Mouse (Mus musculus): Measurements from ENCODE around the gene Rnf213. TPM values are rescaled to one million over a fixed set of nuclear protein-coding genes. Genes with fewer than 3 reads are reported as not detected.

The Rnf213 gene
- total RNA-seq, 2 experiments from 2014 or later, result 3.1 to 4.1 TPM

- H3K27ac ChIP-seq, result no peak overlapping the region
- TF ChIP-seq CTCF (conservative IDR thresholded peaks at IDR 0.05), result no peak
- H3K4me3 ChIP-seq, result no peak overlapping the region
- no peak for DNase-seq (ENCODE audit: low spot score in 2 of 2)
Observed at GRCm38 (mm10) chr11:119394210-119394609, 1.3 kb downstream of the Rnf213 start.

- no peak for TF ChIP-seq CTCF (conservative IDR thresholded peaks at IDR 0.05)
- DNase-seq (ENCODE audit: low spot score in 2 of 2), result no peak
- H3K27ac ChIP-seq, result no peak overlapping the region
- H3K4me3 ChIP-seq, result no peak overlapping the region
Observed at GRCm38 (mm10) chr11:119395394-119395793, 2.5 kb downstream of the Rnf213 start.

GRCm38 (mm10) chr11:119395931-119396330, 3.0 kb downstream of the Rnf213 start:
- no peak for DNase-seq (ENCODE audit: low spot score in 2 of 2)

GRCm38 (mm10) chr11:119396461-119396860, 3.6 kb downstream of the Rnf213 start:
- DNase-seq (ENCODE audit: low spot score in 2 of 2), result no peak
- no peak overlapping the region for H3K27ac ChIP-seq
- no peak for TF ChIP-seq CTCF (conservative IDR thresholded peaks at IDR 0.05)
- no peak overlapping the region for H3K4me3 ChIP-seq

More at GRCm38 (mm10) chr11:119395931-119396330, 3.0 kb downstream of the Rnf213 start:
- Histone ChIP-seq H3K27ac (no peak overlapping the region), H3K4me3 (no peak overlapping the region)
- no peak for TF ChIP-seq CTCF (conservative IDR thresholded peaks at IDR 0.05)

- DNase-seq (ENCODE audit: low spot score in 2 of 2), result no peak
- Histone ChIP-seq H3K4me3 (no peak overlapping the region), H3K27ac (no peak overlapping the region)
- no peak for TF ChIP-seq CTCF (conservative IDR thresholded peaks at IDR 0.05)
Observed at GRCm38 (mm10) chr11:119402501-119403160, 9.7 kb downstream of the Rnf213 start.

- DNase-seq (ENCODE audit: low spot score in 2 of 2), result peak in 1 of 2 experiments; percentile 15
- TF ChIP-seq CTCF (conservative IDR thresholded peaks at IDR 0.05), result peak; percentile 74
- Histone ChIP-seq H3K4me3 (no peak overlapping the region), H3K27ac (no peak overlapping the region)
Observed at GRCm38 (mm10) chr11:119404627-119405026, 11.7 kb downstream of the Rnf213 start.

GRCm38 (mm10) chr11:119407381-119407780, 14.5 kb downstream of the Rnf213 start:
- DNase-seq (ENCODE audit: low spot score in 2 of 2), result no peak
- no peak overlapping the region for H3K4me3 ChIP-seq
- H3K27ac ChIP-seq, result no peak overlapping the region
- TF ChIP-seq CTCF (conservative IDR thresholded peaks at IDR 0.05), result no peak

- Histone ChIP-seq H3K4me3 (no peak overlapping the region), H3K27ac (no peak overlapping the region)
- TF ChIP-seq CTCF (conservative IDR thresholded peaks at IDR 0.05), result no peak
- DNase-seq (ENCODE audit: low spot score in 2 of 2), result no peak
Observed at GRCm38 (mm10) chr11:119407977-119408376, 15.1 kb downstream of the Rnf213 start.

GRCm38 (mm10) chr11:119419327-119420118, 26.6 kb downstream of the Rnf213 start:
- Histone ChIP-seq H3K4me3 (no peak overlapping the region), H3K27ac (no peak overlapping the region)
- DNase-seq (ENCODE audit: low spot score in 2 of 2), result no peak
- no peak for TF ChIP-seq CTCF (conservative IDR thresholded peaks at IDR 0.05)

GRCm38 (mm10) chr11:119420426-119420825, 27.5 kb downstream of the Rnf213 start:
- TF ChIP-seq CTCF (conservative IDR thresholded peaks at IDR 0.05), result no peak
- no peak for DNase-seq (ENCODE audit: low spot score in 2 of 2)
- H3K27ac ChIP-seq, result no peak overlapping the region
- no peak overlapping the region for H3K4me3 ChIP-seq

- H3K27ac ChIP-seq, result no peak overlapping the region
- DNase-seq (ENCODE audit: low spot score in 2 of 2), result no peak
- no peak for TF ChIP-seq CTCF (conservative IDR thresholded peaks at IDR 0.05)
- H3K4me3 ChIP-seq, result no peak overlapping the region
Observed at GRCm38 (mm10) chr11:119427431-119427830, 34.5 kb downstream of the Rnf213 start.

- H3K27ac ChIP-seq, result no peak overlapping the region
- DNase-seq (ENCODE audit: low spot score in 2 of 2), result no peak
- H3K4me3 ChIP-seq, result no peak overlapping the region
- no peak for TF ChIP-seq CTCF (conservative IDR thresholded peaks at IDR 0.05)
Observed at GRCm38 (mm10) chr11:119427986-119428385, 35.1 kb downstream of the Rnf213 start.

GRCm38 (mm10) chr11:119428649-119429136, 35.8 kb downstream of the Rnf213 start:
- H3K27ac ChIP-seq, result no peak overlapping the region
- no peak for TF ChIP-seq CTCF (conservative IDR thresholded peaks at IDR 0.05)
- DNase-seq (ENCODE audit: low spot score in 2 of 2), result no peak
- peak overlapping the region; percentile 31 for H3K4me3 ChIP-seq
